In genomic region chr17:71445191-71445590, GRCm38 (mm10) we compare ENCODE assay signal across 24 mouse cellular contexts. TPM values are rescaled to one million over a fixed set of nuclear protein-coding genes. Genes with fewer than 3 reads are reported as not detected.
DNase-seq lines count a peak whose midpoint lies in the region; ATAC-seq lines count a peak whose summit lies in the region.
"Had no signal": no experiment of that assay in that cellular context is flagged by ENCODE, and none has a peak within 500 bp of the region (broad histone marks: within the 10 kb centered on the region; RNA-seq: fewer than 3 reads in every experiment).

No protein-coding gene starts in this region.

- no peaks in the 10 kb centered on the region for H3K27me3 ChIP-seq in heart, embryonic 12.5 days (replicated peaks)
- H3K27me3 ChIP-seq: forebrain, embryonic 13.5 days; Patski had no signal

- 0 out of 2 replicates have a peak, but pooled peaks cover 3% of the 10 kb centered on the region for H3K9me3 ChIP-seq in heart, embryonic 12.5 days (replicated peaks)
- H3K9me3 ChIP-seq: forebrain, embryonic 10.5 days; forebrain, embryonic 13.5 days had no signal

- H3K4me3 ChIP-seq in heart, embryonic 12.5 days: no peak overlapping the region
- H3K4me3 ChIP-seq: forebrain, embryonic 10.5 days; forebrain, embryonic 13.5 days had no signal

- H3K4me2 ChIP-seq in heart, embryonic 12.5 days: no peak overlapping the region
- H3K4me2 ChIP-seq: forebrain, embryonic 13.5 days; hindbrain, embryonic 14.5 days had no signal

- H3K36me3 ChIP-seq in heart, embryonic 12.5 days: peaks cover 39% of the 10 kb centered on the region

- no peak overlapping the region for H3K9ac ChIP-seq in heart, embryonic 12.5 days
- H3K9ac ChIP-seq: forebrain, embryonic 13.5 days; hindbrain, embryonic 14.5 days had no signal

- no peak for ATAC-seq in heart, embryonic 12.5 days (ENCODE audit: insufficient number of reproducible peaks, low FRiP score)
- ATAC-seq: forebrain, embryonic 13.5 days; forebrain, embryonic 16.5 days; hindbrain, postnatal 0 days; inflammation-experienced regulatory T-cells, adult 6 months; intestine, embryonic 16.5 days; Patski had no signal

- no peaks in the 10 kb centered on the region for H3K4me1 ChIP-seq in heart, embryonic 12.5 days (replicated peaks)
- H3K4me1 ChIP-seq: forebrain, embryonic 10.5 days; forebrain, embryonic 13.5 days had no signal

- intact Hi-C loops in heart, postnatal 25 days (cut with DNase I): no loop called here

- peak; percentile 90 for DNase-seq in heart, adult 11 months
- DNase-seq in heart, adult 8-10 months (ENCODE audit: low spot score): peak; percentile 21
- DNase-seq in heart, postnatal 25 days (ENCODE audit: low spot score): no peak
- peak; percentile 18 for DNase-seq in heart, postnatal 4 days
- DNase-seq in kidney, postnatal 10 days: no peak
- no peak for DNase-seq in ovary, postnatal 14 days (ENCODE audit: low spot score)
- no peak for DNase-seq in spleen, postnatal 14 days (ENCODE audit: low spot score in 2 of 2)
- DNase-seq: adrenal gland, postnatal 10 days; adrenal gland, postnatal 36 days; cerebellum, adult 18-20 months; cerebellum, adult 9-10 months; cerebellum, postnatal 14 days; gastrocnemius, postnatal 10 days; gastrocnemius, postnatal 36 days had no signal

- 87% methylated on average over 6 of the region's 6 CpGs for WGBS in heart, embryonic 12.5 days

- no peak overlapping the region for H3K27ac ChIP-seq in heart, embryonic 12.5 days (ENCODE audit: poor library complexity, severe bottlenecking)
- H3K27ac ChIP-seq: forebrain, embryonic 10.5 days; forebrain, embryonic 13.5 days; hindbrain, embryonic 14.5 days; hindbrain, postnatal 0 days had no signal

RNA-seq across cellular contexts. Expression of gene Gm4707, which starts 14.5 kb away (rescaled TPM):
- polyA plus RNA-seq in heart, embryonic 12.5 days (2016; fragmentation: Nextera tagmentation; extraction: Ambion mirVana): 2.2 and 2.4 TPM in 2 replicates
- 1 to 10 TPM in 1 of 4 experiments, under 1 TPM in 3; 0.75 to 1.2 (median 0.94) TPM for total RNA-seq in heart, adult 8-10 months (2022)
- total RNA-seq in heart, postnatal 25 days (2021): 1 to 10 TPM; 1.0 to 1.5 TPM
- total RNA-seq in heart, postnatal 4 days (2021): 1 to 10 TPM; 1.2 to 2.9 TPM
- polyA plus RNA-seq: G1E had no signal

RNA-seq across cellular contexts. Expression of gene Smchd1, which starts 30.0 kb away (rescaled TPM):
- polyA plus RNA-seq in heart, embryonic 12.5 days (2016; fragmentation: Nextera tagmentation; extraction: Ambion mirVana): 46.0 and 51.2 TPM in 2 replicates
- 10 to 100 TPM; 15.6 to 17.2 (median 16.4) TPM for total RNA-seq in heart, adult 8-10 months (2022)
- 10 to 100 TPM; 18.0 to 19.7 TPM for total RNA-seq in heart, postnatal 25 days (2021)
- total RNA-seq in heart, postnatal 4 days (2021): 10 to 100 TPM; 33.8 to 36.2 TPM

Comparison
In these comparisons a context has a peak if more than half of its experiments do, and no peak if none do; other contexts are left out.
1. DNase-seq: peak in heart, adult 11 months (single experiment), heart, adult 8-10 months (single experiment) and heart, postnatal 4 days (single experiment); none in heart, postnatal 25 days (single experiment), kidney, postnatal 10 days (single experiment), ovary, postnatal 14 days (single experiment) and spleen, postnatal 14 days (0 of 2).